Mouse (Mus musculus): ENCODE measurements at regions not wholly inside any gene's neighbourhood (a gene's known extent, or its start where the extent isn't known, plus 50 kb on each side); places are given as distances from the start of the nearest gene placed in this dataset.

DNA sequence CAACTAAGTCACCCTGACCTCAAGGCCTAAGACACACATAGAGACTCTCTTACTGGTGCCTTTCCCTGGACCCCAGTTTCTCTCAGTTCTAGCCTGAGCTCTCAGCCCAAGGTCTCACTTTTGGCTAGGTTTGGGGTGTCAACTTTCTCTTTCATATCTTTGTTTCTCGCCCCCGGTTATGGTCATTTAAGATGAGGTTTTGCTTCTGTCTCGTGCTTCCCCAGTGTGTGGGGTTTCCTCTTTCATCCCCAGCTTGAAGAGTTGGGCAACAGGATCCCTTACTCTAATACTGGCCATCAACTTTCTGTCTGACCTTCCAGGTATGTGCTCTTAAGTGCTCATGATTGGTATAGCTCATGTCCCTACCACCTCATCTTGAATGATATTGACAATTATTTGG lies 67.5 kb downstream of the Lmo4 start:
- no peaks in the 10 kb centered on the region for H3K9me3 ChIP-seq (replicated peaks; ENCODE audit: control insufficient read depth, insufficient read depth, low read length, poor library complexity, severe bottlenecking)
- no peaks in the 10 kb centered on the region for H3K36me3 ChIP-seq (ENCODE audit: control insufficient read depth, insufficient read depth, low read length, poor library complexity, severe bottlenecking)
- no peaks in the 10 kb centered on the region for H3K27me3 ChIP-seq (ENCODE audit: control insufficient read depth, insufficient read depth, low read length, poor library complexity, severe bottlenecking)
- no peak overlapping the region for H3K4me3 ChIP-seq (ENCODE audit: low read depth, low read length)
- no peak overlapping the region for H3K9ac ChIP-seq (ENCODE audit: low read depth, poor library complexity, severe bottlenecking)
- no peak overlapping the region for H3K27ac ChIP-seq (ENCODE audit: insufficient read depth, low read length)
- TF ChIP-seq EP300 (IDR thresholded peaks at IDR 0.05; ENCODE audit: insufficient read depth, low read depth, low read length) (no peak), POLR2A (IDR thresholded peaks at IDR 0.05; ENCODE audit: insufficient read depth, low read length) (no peak), CTCF (IDR thresholded peaks at IDR 0.05; ENCODE audit: low read depth, low read length) (no peak)
- no peaks in the 10 kb centered on the region for H3K4me1 ChIP-seq (ENCODE audit: control insufficient read depth, insufficient read depth, low read length)

DNA sequence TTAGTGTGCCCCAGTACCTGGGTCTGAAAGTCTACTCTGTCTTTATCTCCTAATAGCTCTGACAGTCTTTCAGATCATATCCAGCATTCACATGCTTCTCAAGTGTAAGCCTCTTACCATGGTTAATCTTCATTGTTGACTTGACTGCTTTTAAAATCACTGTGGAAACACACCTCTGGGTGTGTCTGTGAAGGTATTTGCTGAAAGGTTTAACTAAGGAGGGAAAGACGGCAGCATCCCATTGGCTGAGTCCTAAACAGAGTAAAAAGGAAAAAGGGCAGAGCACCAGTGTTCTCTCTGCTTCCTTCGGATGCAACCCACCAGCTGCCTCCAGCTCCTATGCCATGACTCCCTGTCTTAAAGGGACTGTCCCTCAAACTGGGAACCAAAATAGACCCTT lies 68.6 kb downstream of the Lmo4 start:
- Histone ChIP-seq H3K4me1 (ENCODE audit: control insufficient read depth, insufficient read depth, low read length) (no peaks in the 10 kb centered on the region), H3K27me3 (ENCODE audit: control insufficient read depth, insufficient read depth, low read length, poor library complexity, severe bottlenecking) (no peaks in the 10 kb centered on the region), H3K9ac (ENCODE audit: low read depth, poor library complexity, severe bottlenecking) (no peak overlapping the region), H3K9me3 (replicated peaks; ENCODE audit: control insufficient read depth, insufficient read depth, low read length, poor library complexity, severe bottlenecking) (no peaks in the 10 kb centered on the region), H3K36me3 (ENCODE audit: control insufficient read depth, insufficient read depth, low read length, poor library complexity, severe bottlenecking) (no peaks in the 10 kb centered on the region), H3K27ac (ENCODE audit: insufficient read depth, low read length) (no peak overlapping the region), H3K4me3 (ENCODE audit: low read depth, low read length) (no peak overlapping the region)
- no peak for TF ChIP-seq CTCF (IDR thresholded peaks at IDR 0.05; ENCODE audit: low read depth, low read length)
- no peak for TF ChIP-seq EP300 (IDR thresholded peaks at IDR 0.05; ENCODE audit: insufficient read depth, low read depth, low read length)
- no peak for TF ChIP-seq POLR2A (IDR thresholded peaks at IDR 0.05; ENCODE audit: insufficient read depth, low read length)

GRCm38 (mm10) chr3:144135646-144136045 lies 69.4 kb downstream of the Lmo4 start:
- Histone ChIP-seq H3K9me3 (replicated peaks; ENCODE audit: control insufficient read depth, insufficient read depth, low read length, poor library complexity, severe bottlenecking) (no peaks in the 10 kb centered on the region), H3K9ac (ENCODE audit: low read depth, poor library complexity, severe bottlenecking) (no peak overlapping the region), H3K27me3 (ENCODE audit: control insufficient read depth, insufficient read depth, low read length, poor library complexity, severe bottlenecking) (no peaks in the 10 kb centered on the region), H3K4me1 (ENCODE audit: control insufficient read depth, insufficient read depth, low read length) (no peaks in the 10 kb centered on the region), H3K36me3 (ENCODE audit: control insufficient read depth, insufficient read depth, low read length, poor library complexity, severe bottlenecking) (no peaks in the 10 kb centered on the region), H3K4me3 (ENCODE audit: low read depth, low read length) (no peak overlapping the region), H3K27ac (ENCODE audit: insufficient read depth, low read length) (no peak overlapping the region)
- TF ChIP-seq CTCF (IDR thresholded peaks at IDR 0.05; ENCODE audit: low read depth, low read length) (no peak), EP300 (IDR thresholded peaks at IDR 0.05; ENCODE audit: insufficient read depth, low read depth, low read length) (no peak), POLR2A (IDR thresholded peaks at IDR 0.05; ENCODE audit: insufficient read depth, low read length) (no peak)

DNA sequence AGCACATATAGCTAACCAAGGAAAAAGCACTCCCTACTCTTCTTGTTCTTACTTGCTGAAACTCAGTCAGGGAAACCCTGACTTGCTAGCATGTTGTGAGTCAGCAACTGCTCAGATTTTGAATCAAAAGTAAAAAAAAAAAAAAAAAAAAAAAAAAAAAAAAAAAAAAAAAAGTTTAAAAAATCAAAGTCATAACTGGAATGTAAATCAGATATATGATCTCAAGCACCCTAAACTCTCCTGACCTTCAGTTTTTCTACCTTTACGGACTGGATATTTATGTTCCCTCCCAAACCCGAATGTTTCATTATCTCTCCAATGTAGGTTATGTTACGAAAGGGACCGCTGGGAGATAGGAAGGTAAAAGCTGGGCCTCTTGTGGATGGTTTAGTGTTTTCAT lies 77.0 kb downstream of the Lmo4 start:
- H3K9ac ChIP-seq (ENCODE audit: low read depth, poor library complexity, severe bottlenecking) = no peak overlapping the region

GRCm38 (mm10) chr3:144124353-144124752 lies 80.7 kb downstream of the Lmo4 start:
- no peaks in the 10 kb centered on the region for H3K9me3 ChIP-seq (replicated peaks; ENCODE audit: control insufficient read depth, insufficient read depth, low read length, poor library complexity, severe bottlenecking)
- H3K4me1 ChIP-seq (ENCODE audit: control insufficient read depth, insufficient read depth, low read length) = no peaks in the 10 kb centered on the region
- no peaks in the 10 kb centered on the region; the same call in 1 of the 2 replicates for H3K27me3 ChIP-seq (ENCODE audit: control insufficient read depth, insufficient read depth, low read length, poor library complexity, severe bottlenecking)
- no peak overlapping the region for H3K9ac ChIP-seq (ENCODE audit: low read depth, poor library complexity, severe bottlenecking)
- no peak overlapping the region for H3K27ac ChIP-seq (ENCODE audit: insufficient read depth, low read length)
- H3K4me3 ChIP-seq (ENCODE audit: low read depth, low read length) = no peak overlapping the region
- H3K36me3 ChIP-seq (ENCODE audit: control insufficient read depth, insufficient read depth, low read length, poor library complexity, severe bottlenecking) = no peaks in the 10 kb centered on the region
- TF ChIP-seq POLR2A (IDR thresholded peaks at IDR 0.05; ENCODE audit: insufficient read depth, low read length) (no peak), CTCF (IDR thresholded peaks at IDR 0.05; ENCODE audit: low read depth, low read length) (no peak), EP300 (IDR thresholded peaks at IDR 0.05; ENCODE audit: insufficient read depth, low read depth, low read length) (no peak)

More for the DNA sequence above, 77.0 kb downstream of the Lmo4 start:
- TF ChIP-seq EP300 (IDR thresholded peaks at IDR 0.05; ENCODE audit: insufficient read depth, low read depth, low read length) (no peak), POLR2A (IDR thresholded peaks at IDR 0.05; ENCODE audit: insufficient read depth, low read length) (no peak)
- Histone ChIP-seq H3K27ac (ENCODE audit: insufficient read depth, low read length) (no peak overlapping the region), H3K4me3 (ENCODE audit: low read depth, low read length) (no peak overlapping the region), H3K4me1 (ENCODE audit: control insufficient read depth, insufficient read depth, low read length) (no peaks in the 10 kb centered on the region), H3K27me3 (ENCODE audit: control insufficient read depth, insufficient read depth, low read length, poor library complexity, severe bottlenecking) (no peaks in the 10 kb centered on the region; the same call in 1 of the 2 replicates), H3K36me3 (ENCODE audit: control insufficient read depth, insufficient read depth, low read length, poor library complexity, severe bottlenecking) (no peaks in the 10 kb centered on the region), H3K9me3 (replicated peaks; ENCODE audit: control insufficient read depth, insufficient read depth, low read length, poor library complexity, severe bottlenecking) (no peaks in the 10 kb centered on the region)

- no peaks in the 10 kb centered on the region; the same call in 1 of the 2 replicates for H3K27me3 ChIP-seq (ENCODE audit: control insufficient read depth, insufficient read depth, low read length, poor library complexity, severe bottlenecking)
- H3K36me3 ChIP-seq (ENCODE audit: control insufficient read depth, insufficient read depth, low read length, poor library complexity, severe bottlenecking) = no peaks in the 10 kb centered on the region
- H3K4me3 ChIP-seq (ENCODE audit: low read depth, low read length) = no peak overlapping the region
- no peaks in the 10 kb centered on the region for H3K9me3 ChIP-seq (replicated peaks; ENCODE audit: control insufficient read depth, insufficient read depth, low read length, poor library complexity, severe bottlenecking)
- TF ChIP-seq POLR2A (IDR thresholded peaks at IDR 0.05; ENCODE audit: insufficient read depth, low read length) = no peak
- TF ChIP-seq EP300 (IDR thresholded peaks at IDR 0.05; ENCODE audit: insufficient read depth, low read depth, low read length) = no peak
- TF ChIP-seq CTCF (IDR thresholded peaks at IDR 0.05; ENCODE audit: low read depth, low read length) = no peak
- no peak overlapping the region for H3K9ac ChIP-seq (ENCODE audit: low read depth, poor library complexity, severe bottlenecking)
- H3K4me1 ChIP-seq (ENCODE audit: control insufficient read depth, insufficient read depth, low read length) = no peaks in the 10 kb centered on the region
- H3K27ac ChIP-seq (ENCODE audit: insufficient read depth, low read length) = no peak overlapping the region
Observed at GRCm38 (mm10) chr3:144123361-144124072, 81.5 kb downstream of the Lmo4 start.
